Mouse (Mus musculus) embryonic facial prominence, embryonic 10.5 days (tissue): ENCODE data around the gene Cops9. TPM values are rescaled to one million over a fixed set of nuclear protein-coding genes. Genes with fewer than 3 reads are reported as not detected.

Experiments used
- DNase-seq: peaks from one replicate; pipeline ENCODE4 v3.0.0-alpha.2; 2017; ENCODE audit warnings: low spot score
- H3K27ac ChIP-seq: fragments of 300-500 bp; sonication (generic); replicated peaks from 2 replicates; pipeline ENCODE4 v1.5.1; 2016; ENCODE audit warnings: mild to moderate bottlenecking
- H3K27me3 ChIP-seq: fragments of 300-500 bp; sonication (generic); replicated peaks from 2 replicates; pipeline ENCODE4 v1.6.1; 2016; ENCODE audit warnings: low read depth, mild to moderate bottlenecking; ENCODE audit not compliant: poor library complexity, severe bottlenecking
- H3K36me3 ChIP-seq: fragments of 300-500 bp; sonication (generic); replicated peaks from 2 replicates; pipeline ENCODE4 v1.6.1; 2016; ENCODE audit warnings: mild to moderate bottlenecking, moderate library complexity
- H3K4me1 ChIP-seq: fragments of 300-500 bp; sonication (generic); 2 replicates; pipeline ENCODE4 v1.6.1; 2016
- H3K4me3 ChIP-seq: fragments of 300-500 bp; sonication (generic); 2 replicates; pipeline ENCODE4 v1.5.1; 2016; ENCODE audit warnings: mild to moderate bottlenecking, moderate library complexity
- H3K9me3 ChIP-seq: fragments of 300-500 bp; sonication (generic); 2 replicates; pipeline ENCODE4 v1.6.1; 2016; ENCODE audit warnings: mild to moderate bottlenecking
- WGBS: fragments of 180-500 bp; shearing (Covaris S2); methylation state at CpG from one replicate; pipeline ENCODE4 v1.1.7; 2016; 5-methylcytosine and 5-hydroxymethylcytosine counted together
- polyA plus RNA-seq: library from polyadenylated mRNA; unstranded; fragments of >200 nt; fragmentation: Nextera tagmentation; extraction: Ambion mirVana; gene quantifications from 2 replicates; pipeline ENCODE4 v1.2.1, GENCODE M21; 2016

Gene Cops9
- polyA plus RNA-seq, 1 experiment from 2014 or later, result 341 TPM

- H3K9me3 ChIP-seq, result no peaks in the 10 kb centered on the region
- no peaks in the 10 kb centered on the region for H3K4me1 ChIP-seq
- no peak within 1 kb of the TSS for H3K27ac ChIP-seq
- H3K36me3 ChIP-seq, result no peaks in the 10 kb centered on the region
- WGBS, result 72% methylated on average over 2 of the region's 2 CpGs
- DNase-seq, result no peak
- H3K27me3 ChIP-seq, result peaks cover 4% of the 10 kb centered on the region; the same call in 1 of the 2 replicates
- H3K4me3 ChIP-seq, result no peak within 1 kb of the TSS
These were observed 24.3 kb downstream of the Cops9 start, which contains the start of gene Olfr12 for GRCm38 (mm10) chr1:92617488-92617887. TSS of gene Olfr12 (plus strand) at chr1:92617788.

GRCm38 (mm10) chr1:92616046-92616445, 25.7 kb downstream of the Cops9 start:
- H3K27ac ChIP-seq, result no peak overlapping the region
- no peaks in the 10 kb centered on the region for H3K36me3 ChIP-seq
- no peak for DNase-seq
- 78% methylated on average over 1 of the region's 1 CpGs for WGBS
- H3K27me3 ChIP-seq, result peaks cover 12% of the 10 kb centered on the region
- no peak overlapping the region for H3K4me3 ChIP-seq
- no peaks in the 10 kb centered on the region for H3K9me3 ChIP-seq
- H3K4me1 ChIP-seq, result no peaks in the 10 kb centered on the region

- Histone ChIP-seq H3K27me3 (peaks cover 12% of the 10 kb centered on the region), H3K27ac (no peak overlapping the region), H3K9me3 (no peaks in the 10 kb centered on the region), H3K4me3 (no peak overlapping the region), H3K4me1 (no peaks in the 10 kb centered on the region), H3K36me3 (no peaks in the 10 kb centered on the region)
- no peak for DNase-seq
- WGBS, result 12% methylated on average over 1 of the region's 1 CpGs
These were observed 27.3 kb downstream of the Cops9 start for GRCm38 (mm10) chr1:92614516-92614915.

GRCm38 (mm10) chr1:92613175-92613574, 28.6 kb downstream of the Cops9 start:
- Histone ChIP-seq H3K9me3 (no peaks in the 10 kb centered on the region), H3K27ac (no peak overlapping the region), H3K36me3 (no peaks in the 10 kb centered on the region), H3K4me3 (no peak overlapping the region), H3K27me3 (peaks cover 12% of the 10 kb centered on the region), H3K4me1 (no peaks in the 10 kb centered on the region)
- WGBS, result 54% methylated on average over 4 of the region's 4 CpGs
- no peak for DNase-seq

GRCm38 (mm10) chr1:92611008-92611407, 30.8 kb downstream of the Cops9 start:
- Histone ChIP-seq H3K4me3 (no peak overlapping the region), H3K27me3 (peaks cover 8% of the 10 kb centered on the region; the same call in 1 of the 2 replicates), H3K36me3 (no peaks in the 10 kb centered on the region), H3K4me1 (no peaks in the 10 kb centered on the region), H3K9me3 (no peaks in the 10 kb centered on the region), H3K27ac (no peak overlapping the region)
- 6% methylated on average over 5 of the region's 5 CpGs for WGBS
- peak; percentile 71 for DNase-seq

GRCm38 (mm10) chr1:92607711-92608110, 34.1 kb downstream of the Cops9 start:
- Histone ChIP-seq H3K36me3 (no peaks in the 10 kb centered on the region), H3K4me3 (no peak overlapping the region), H3K27ac (no peak overlapping the region), H3K4me1 (no peaks in the 10 kb centered on the region), H3K27me3 (peaks cover 8% of the 10 kb centered on the region; the same call in 1 of the 2 replicates), H3K9me3 (no peaks in the 10 kb centered on the region)
- 81% methylated on average over 4 of the region's 4 CpGs for WGBS
- no peak for DNase-seq

- WGBS, result 88% methylated on average over 1 of the region's 1 CpGs
- DNase-seq, result no peak
- Histone ChIP-seq H3K4me1 (no peaks in the 10 kb centered on the region), H3K4me3 (no peak within 1 kb of the TSS), H3K27ac (no peak within 1 kb of the TSS), H3K9me3 (no peaks in the 10 kb centered on the region), H3K36me3 (no peaks in the 10 kb centered on the region), H3K27me3 (no peaks in the 10 kb centered on the region)
These were observed 36.3 kb downstream of the Cops9 start, which contains the start of gene Olfr1410 for GRCm38 (mm10) chr1:92605482-92605881. TSS of gene Olfr1410 (plus strand) at chr1:92605782.

GRCm38 (mm10) chr1:92596019-92596418, 45.8 kb downstream of the Cops9 start:
- 88% methylated on average over 3 of the region's 3 CpGs for WGBS

GRCm38 (mm10) chr1:92594111-92594510, 47.7 kb downstream of the Cops9 start, which contains the start of gene Olfr1411:
TSS of gene Olfr1411 (plus strand) at chr1:92594411.
- Histone ChIP-seq H3K27ac (no peak within 1 kb of the TSS), H3K27me3 (no peaks in the 10 kb centered on the region), H3K9me3 (no peaks in the 10 kb centered on the region), H3K36me3 (no peaks in the 10 kb centered on the region), H3K4me1 (no peaks in the 10 kb centered on the region), H3K4me3 (no peak within 1 kb of the TSS)
- no peak for DNase-seq

More at GRCm38 (mm10) chr1:92596019-92596418, 45.8 kb downstream of the Cops9 start:
- Histone ChIP-seq H3K27me3 (no peaks in the 10 kb centered on the region), H3K27ac (no peak overlapping the region), H3K9me3 (no peaks in the 10 kb centered on the region), H3K4me1 (no peaks in the 10 kb centered on the region), H3K36me3 (no peaks in the 10 kb centered on the region), H3K4me3 (no peak overlapping the region)
- DNase-seq, result no peak

Other genes with a start within 250 kb of the Cops9 start
- 319 and 321 TPM in 2 replicates for gene Ndufa10, start 168.1 kb downstream of the Cops9 start, polyA plus RNA-seq
- not detected in 2 replicates for gene Olfr1416, start 156.9 kb downstream of the Cops9 start, polyA plus RNA-seq
- 0.15 TPM in 1 of 2 replicates, not detected in the other for gene Olfr1415, start 145.9 kb downstream of the Cops9 start, polyA plus RNA-seq
- 0.05 TPM in 1 of 2 replicates, not detected in the other for gene Olfr1414, start 123.3 kb downstream of the Cops9 start, polyA plus RNA-seq
- not detected in 2 replicates for gene Olfr1413, start 70.7 kb downstream of the Cops9 start, polyA plus RNA-seq
- gene Olfr1412, start 56.2 kb downstream of the Cops9 start, polyA plus RNA-seq, result not detected in 2 replicates
- not detected in 2 replicates for gene Olfr1411, start 47.6 kb downstream of the Cops9 start, polyA plus RNA-seq
- gene Olfr1410, start 36.2 kb downstream of the Cops9 start, polyA plus RNA-seq, result not detected in 2 replicates
- gene Olfr12, start 24.2 kb downstream of the Cops9 start, polyA plus RNA-seq, result not detected in 2 replicates
- 0.05 TPM in 1 of 2 replicates, not detected in the other for gene Otos, start 6.9 kb upstream of the Cops9 start, polyA plus RNA-seq
- 84.1 and 89.0 TPM in 2 replicates for gene Gpc1, start 189.7 kb upstream of the Cops9 start, polyA plus RNA-seq